Comparison of ENCODE assay signal across 9 mouse cellular contexts in the genomic region with DNA sequence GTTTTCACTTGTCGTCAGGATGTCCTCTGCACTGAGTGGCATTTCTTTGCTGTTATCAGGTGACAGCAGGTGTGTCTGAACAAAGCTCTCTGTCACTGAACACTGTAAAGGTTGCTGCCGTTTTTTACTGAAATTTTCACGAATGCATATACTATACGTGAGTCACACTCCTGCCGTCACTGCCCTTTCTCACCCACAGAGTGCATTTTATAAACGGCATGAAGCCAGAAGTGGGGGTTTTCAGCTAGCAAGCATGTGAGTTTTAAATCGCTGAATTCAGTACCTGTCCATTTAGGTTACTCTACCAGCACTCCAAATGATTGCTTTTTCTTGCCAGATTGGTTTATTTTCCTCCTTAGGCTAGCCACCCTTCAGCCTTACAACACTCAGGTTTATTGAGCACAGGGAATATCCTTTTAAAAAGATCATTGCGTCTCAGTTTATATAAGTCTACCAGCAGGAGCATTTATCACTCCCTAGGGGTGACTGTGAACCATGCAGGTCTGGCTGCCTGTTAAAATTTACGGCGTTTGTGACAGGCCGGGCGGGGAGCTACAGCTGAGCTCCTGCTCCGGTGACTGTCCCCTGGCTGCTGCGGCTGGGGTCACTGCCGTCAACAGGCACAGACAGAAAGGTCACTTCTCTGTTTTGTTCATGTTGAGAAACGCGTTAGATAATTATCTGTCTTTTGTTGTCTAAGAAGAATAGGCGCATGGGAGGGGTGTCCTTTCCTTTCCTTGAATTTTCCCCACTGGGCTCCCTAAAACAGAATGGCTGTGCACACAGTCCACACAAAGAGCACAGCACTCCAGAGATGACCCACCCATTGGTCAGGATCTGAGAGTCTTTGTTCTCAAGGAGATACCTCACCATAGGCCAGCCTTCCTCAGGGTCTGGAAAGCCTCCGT.
DNase-seq lines count a peak whose midpoint lies in the region; ATAC-seq and TF ChIP-seq lines count a peak whose summit lies in the region.
"Had no signal": no experiment of that assay in that cellular context is flagged by ENCODE, and none has a peak within 500 bp of the region (broad histone marks: within the 10 kb centered on the region; RNA-seq: fewer than 3 reads in every experiment).

No protein-coding gene starts in this region.

- H3K4me1 ChIP-seq in stomach, embryonic 16.5 days (ENCODE audit: control insufficient read depth, insufficient read depth, low read length) = peaks cover 9% of the 10 kb centered on the region; the same call in 1 of the 2 replicates
- H3K4me1 ChIP-seq in stomach, postnatal 0 days (replicated peaks; ENCODE audit: control insufficient read depth, insufficient read depth) = no peaks in the 10 kb centered on the region
- H3K4me1 ChIP-seq in intestine, postnatal 0 days (replicated peaks; ENCODE audit: control insufficient read depth, insufficient read depth, low read length) = no peaks in the 10 kb centered on the region

- peak; percentile 63; the same call in 1 of the 2 replicates for ATAC-seq in stomach, embryonic 16.5 days (ENCODE audit: insufficient read depth, low FRiP score)
- no peak for ATAC-seq in stomach, postnatal 0 days (ENCODE audit: low FRiP score, low TSS enrichment)
- ATAC-seq in intestine, postnatal 0 days = no peak
- ATAC-seq in erythroblast, adult 5-6 weeks (replicated peaks; ENCODE audit: low FRiP score, poor library complexity, severe bottlenecking) = no peak

- DNase-seq in stomach, postnatal 0 days (ENCODE audit: low spot score) = no peak
- peak; percentile 83 for DNase-seq in forelimb bud, embryonic 11.5 days (ENCODE audit: low read depth, low spot score)
- peak; percentile 59 for DNase-seq in lung, postnatal 25 days (ENCODE audit: low spot score)
- no peak for DNase-seq in right cerebral cortex, adult 18-20 months
- no peak for DNase-seq in urinary bladder, postnatal 25 days (ENCODE audit: low spot score)

- H3K9me3 ChIP-seq in stomach, embryonic 16.5 days (replicated peaks; ENCODE audit: control insufficient read depth, low read length) = no peaks in the 10 kb centered on the region
- H3K9me3 ChIP-seq in stomach, postnatal 0 days (ENCODE audit: control insufficient read depth, low read length) = no peaks in the 10 kb centered on the region
- no peaks in the 10 kb centered on the region for H3K9me3 ChIP-seq in intestine, postnatal 0 days (ENCODE audit: control insufficient read depth)

- H3K4me2 ChIP-seq in stomach, embryonic 16.5 days (ENCODE audit: low read depth, low read length) = no peak overlapping the region
- no peak overlapping the region for H3K4me2 ChIP-seq in stomach, postnatal 0 days (replicated peaks; ENCODE audit: low read depth)
- no peak overlapping the region for H3K4me2 ChIP-seq in intestine, postnatal 0 days (replicated peaks; ENCODE audit: low read depth)

- H3K4me3 ChIP-seq in stomach, embryonic 16.5 days (replicated peaks; ENCODE audit: low read length) = no peak overlapping the region
- no peak overlapping the region for H3K4me3 ChIP-seq in stomach, postnatal 0 days (ENCODE audit: low read depth, low read length)
- H3K4me3 ChIP-seq in intestine, postnatal 0 days (ENCODE audit: low read depth, low read length) = no peak overlapping the region

- no peak for TF ChIP-seq CTCF in stomach, postnatal 0 days (IDR thresholded peaks at IDR 0.05; ENCODE audit: low read depth)
- peak; percentile 15; the same call in 1 of the 2 replicates for TF ChIP-seq CTCF in intestine, postnatal 0 days (IDR thresholded peaks at IDR 0.05; ENCODE audit: low read depth)

- no peak for TF ChIP-seq EP300 in stomach, postnatal 0 days (optimal IDR thresholded peaks at IDR 0.05)

- H3K27me3 ChIP-seq in stomach, embryonic 16.5 days (ENCODE audit: control insufficient read depth, insufficient read depth, low read length) = no peaks in the 10 kb centered on the region
- H3K27me3 ChIP-seq in stomach, postnatal 0 days (ENCODE audit: control insufficient read depth, insufficient read depth, low read length) = no peaks in the 10 kb centered on the region
- H3K27me3 ChIP-seq in intestine, postnatal 0 days (replicated peaks; ENCODE audit: control insufficient read depth, insufficient read depth, low read length) = no peaks in the 10 kb centered on the region

- 23% methylated on average over 19 of the region's 19 CpGs for WGBS in stomach, embryonic 16.5 days
- 33% methylated on average over 19 of the region's 19 CpGs for WGBS in stomach, postnatal 0 days
- 33% methylated on average over 19 of the region's 19 CpGs for WGBS in intestine, postnatal 0 days

- H3K9ac ChIP-seq in stomach, embryonic 16.5 days (ENCODE audit: low read length) = no peak overlapping the region
- H3K9ac ChIP-seq in stomach, postnatal 0 days (ENCODE audit: low read length) = no peak overlapping the region
- no peak overlapping the region for H3K9ac ChIP-seq in intestine, postnatal 0 days (ENCODE audit: low read depth, low read length)
- H3K9ac ChIP-seq: liver, embryonic 14.5 days had no signal

- H3K27ac ChIP-seq in stomach, embryonic 16.5 days (ENCODE audit: low read length) = no peak overlapping the region
- no peak overlapping the region for H3K27ac ChIP-seq in stomach, postnatal 0 days (replicated peaks)
- no peak overlapping the region for H3K27ac ChIP-seq in intestine, postnatal 0 days (ENCODE audit: low read depth, low read length)
- H3K27ac ChIP-seq: liver, embryonic 14.5 days had no signal

- no peaks in the 10 kb centered on the region for H3K36me3 ChIP-seq in stomach, embryonic 16.5 days (ENCODE audit: control insufficient read depth, insufficient read depth, low read length)
- H3K36me3 ChIP-seq in stomach, postnatal 0 days (ENCODE audit: control insufficient read depth, insufficient read depth, low read length) = no peaks in the 10 kb centered on the region
- no peaks in the 10 kb centered on the region for H3K36me3 ChIP-seq in intestine, postnatal 0 days (ENCODE audit: control insufficient read depth, insufficient read depth)

Comparison
In these comparisons a context has a peak if more than half of its experiments do, and no peak if none do; other contexts are left out.
1. DNase-seq: peak in forelimb bud, embryonic 11.5 days (single experiment) and lung, postnatal 25 days (single experiment); none in stomach, postnatal 0 days (single experiment), right cerebral cortex, adult 18-20 months (single experiment) and urinary bladder, postnatal 25 days (single experiment).